Mouse (Mus musculus) lung, embryonic 14.5 days (tissue): ENCODE measurements around the gene Upb1. TPM values are rescaled to one million over a fixed set of nuclear protein-coding genes. Genes with fewer than 3 reads are reported as not detected.

ENCODE experiments used
- ATAC-seq: fragments of 200-750 bp; cut with Nextera tagmentation; 2 replicates; pipeline ENCODE4 v1.8.0; 2017; ENCODE audit warnings: mild to moderate bottlenecking, moderate TSS enrichment, moderate library complexity; ENCODE audit not compliant: insufficient read depth
- DNase-seq: peaks from one replicate; pipeline ENCODE4 v3.0.0-alpha.2; 2015
- H3K27ac ChIP-seq: fragments of 300-500 bp; sonication (generic); 2 replicates; pipeline ENCODE4 v1.5.1; 2014; ENCODE audit warnings: low read depth, mild to moderate bottlenecking, moderate library complexity
- H3K27me3 ChIP-seq: fragments of 300-500 bp; sonication (generic); 2 replicates; pipeline ENCODE4 v1.6.1; 2014; ENCODE audit warnings: low read length, control low read depth; ENCODE audit not compliant: insufficient read depth
- H3K36me3 ChIP-seq: fragments of 300-500 bp; sonication (generic); 2 replicates; pipeline ENCODE4 v1.6.1; 2014; ENCODE audit warnings: control low read depth; ENCODE audit not compliant: insufficient read depth
- H3K4me1 ChIP-seq: fragments of 300-500 bp; sonication (generic); 2 replicates; pipeline ENCODE4 v1.6.1; 2014; ENCODE audit warnings: antibody characterized with exemption, control low read depth; ENCODE audit not compliant: insufficient read depth
- H3K4me2 ChIP-seq: fragments of 300-500 bp; sonication (generic); 2 replicates; pipeline ENCODE4 v1.6.1; 2014; ENCODE audit warnings: mild to moderate bottlenecking
- H3K4me3 ChIP-seq: fragments of 300-500 bp; sonication (generic); 2 replicates; pipeline ENCODE4 v1.5.1; 2014; ENCODE audit warnings: low read depth, low read length
- H3K9ac ChIP-seq: fragments of 300-500 bp; sonication (generic); 2 replicates; pipeline ENCODE4 v1.6.1; 2014
- H3K9me3 ChIP-seq: fragments of 300-500 bp; sonication (generic); 2 replicates; pipeline ENCODE4 v1.6.1; 2016; ENCODE audit warnings: low read depth, low read length, control low read depth
- CTCF ChIP-seq: IDR thresholded peaks from 2 replicates; pipeline ENCODE4 v1.5.1; 2016; ENCODE audit warnings: antibody characterized with exemption, low read depth
- WGBS: fragments of 180-500 bp; shearing (Covaris S2); extraction: QIAGEN DNeasy Blood & Tissue Kit; methylation state at CpG from one replicate; pipeline ENCODE4 v1.1.7; 2014; 5-methylcytosine and 5-hydroxymethylcytosine counted together
- polyA plus RNA-seq: library from polyadenylated mRNA; unstranded; fragments of >200 nt; fragmentation: Nextera tagmentation; extraction: Ambion mirVana; gene quantifications from 2 replicates; pipeline ENCODE4 v1.2.1, GENCODE M21; 2014

The Upb1 gene
- polyA plus RNA-seq, 1 experiment from 2014 or later = 0.17 TPM

DNA sequence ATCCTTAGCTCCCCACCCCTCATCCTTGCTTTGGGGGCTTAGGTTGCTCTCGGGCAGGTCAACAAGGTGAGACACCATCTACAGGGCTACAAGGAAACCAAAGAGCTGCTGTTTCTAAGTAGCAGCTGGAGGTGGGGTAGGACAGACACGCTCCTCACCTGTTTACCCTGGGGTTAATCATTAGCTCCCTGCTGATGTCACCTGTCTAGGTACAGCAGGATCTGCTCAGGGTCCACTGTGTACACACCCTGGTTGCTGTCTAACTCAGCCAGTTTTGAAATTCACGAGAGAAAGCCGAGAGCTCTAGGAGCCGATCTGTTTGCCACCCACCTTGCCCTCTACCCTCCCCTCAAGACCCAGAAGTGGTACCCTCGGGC lies 28.1 kb downstream of the Upb1 start:
- peak; percentile 91 for ATAC-seq
- 64% methylated on average over 6 of the region's 6 CpGs for WGBS
- Histone ChIP-seq H3K9me3 (peaks cover 4% of the 10 kb centered on the region; the same call in 1 of the 2 replicates), H3K27ac (no peak overlapping the region), H3K9ac (no peak overlapping the region), H3K27me3 (no peaks in the 10 kb centered on the region), H3K4me3 (no peak overlapping the region), H3K4me2 (no peak overlapping the region), H3K36me3 (no peaks in the 10 kb centered on the region), H3K4me1 (no peaks in the 10 kb centered on the region)
- no peak for TF ChIP-seq CTCF
- DNase-seq = peak; percentile 51

DNA sequence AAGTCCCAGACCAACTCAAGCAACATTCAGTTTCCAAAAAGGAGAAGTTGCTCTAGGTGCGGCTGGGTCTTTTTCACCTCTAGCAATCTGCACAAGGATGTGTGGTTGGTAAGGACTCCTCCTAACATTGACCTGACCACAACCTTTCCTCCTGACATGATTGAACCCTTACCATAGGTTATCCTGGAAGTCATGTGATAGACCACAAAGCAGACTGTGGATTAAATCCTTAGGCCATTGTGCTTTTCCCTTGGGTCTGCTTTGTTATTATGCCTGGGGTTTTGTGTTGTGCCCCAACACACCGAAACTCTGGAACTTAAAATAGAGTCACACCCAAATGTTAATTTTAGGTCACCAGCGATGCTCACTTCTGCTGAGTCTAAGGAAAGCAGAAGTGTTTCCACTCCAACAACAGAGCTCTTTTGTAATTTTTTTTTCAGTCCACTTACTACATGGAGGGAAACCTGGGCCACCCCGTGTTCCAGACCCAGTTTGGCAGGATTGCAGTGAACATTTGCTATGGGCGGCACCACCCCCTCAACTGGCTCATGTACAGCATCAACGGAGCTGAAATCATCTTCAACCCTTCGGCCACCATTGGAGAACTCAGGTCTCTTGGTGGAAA lies 28.7 kb downstream of the Upb1 start:
- no peaks in the 10 kb centered on the region for H3K27me3 ChIP-seq
- TF ChIP-seq CTCF = no peak
- H3K9me3 ChIP-seq = peaks cover 4% of the 10 kb centered on the region; the same call in 1 of the 2 replicates
- H3K4me2 ChIP-seq = no peak overlapping the region
- ATAC-seq (no peak), DNase-seq (no peak)
- WGBS = 78% methylated on average over 7 of the region's 7 CpGs
- H3K9ac ChIP-seq = no peak overlapping the region
- H3K36me3 ChIP-seq = no peaks in the 10 kb centered on the region
- H3K4me3 ChIP-seq = no peak overlapping the region
- no peak overlapping the region for H3K27ac ChIP-seq
- no peaks in the 10 kb centered on the region for H3K4me1 ChIP-seq

DNA sequence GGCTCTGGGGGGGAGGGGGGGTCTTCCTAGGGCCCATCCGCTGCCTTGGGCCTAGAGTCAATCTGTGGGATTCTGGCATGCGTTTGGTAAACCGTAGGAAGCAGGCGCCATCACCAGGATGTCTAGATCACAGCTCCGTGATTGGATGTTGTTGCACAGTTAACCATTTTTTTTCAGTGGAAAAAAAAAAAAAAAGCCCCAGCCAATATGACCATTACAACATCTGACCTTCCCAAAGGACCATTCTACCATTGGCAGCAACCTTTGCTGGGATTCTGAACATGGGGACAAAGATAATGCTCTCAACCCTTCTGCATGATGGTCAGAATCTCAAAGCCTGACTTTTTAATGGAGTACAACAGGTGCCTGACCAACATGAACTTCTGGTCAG lies 29.2 kb downstream of the Upb1 start:
- WGBS = 93% methylated on average over 5 of the region's 5 CpGs
- Histone ChIP-seq H3K4me1 (no peaks in the 10 kb centered on the region), H3K27ac (no peak overlapping the region), H3K9ac (no peak overlapping the region), H3K9me3 (peaks cover 4% of the 10 kb centered on the region; the same call in 1 of the 2 replicates), H3K27me3 (no peaks in the 10 kb centered on the region), H3K4me3 (no peak overlapping the region), H3K36me3 (no peaks in the 10 kb centered on the region), H3K4me2 (no peak overlapping the region)
- no peak for DNase-seq
- no peak for TF ChIP-seq CTCF
- no peak for ATAC-seq

DNA sequence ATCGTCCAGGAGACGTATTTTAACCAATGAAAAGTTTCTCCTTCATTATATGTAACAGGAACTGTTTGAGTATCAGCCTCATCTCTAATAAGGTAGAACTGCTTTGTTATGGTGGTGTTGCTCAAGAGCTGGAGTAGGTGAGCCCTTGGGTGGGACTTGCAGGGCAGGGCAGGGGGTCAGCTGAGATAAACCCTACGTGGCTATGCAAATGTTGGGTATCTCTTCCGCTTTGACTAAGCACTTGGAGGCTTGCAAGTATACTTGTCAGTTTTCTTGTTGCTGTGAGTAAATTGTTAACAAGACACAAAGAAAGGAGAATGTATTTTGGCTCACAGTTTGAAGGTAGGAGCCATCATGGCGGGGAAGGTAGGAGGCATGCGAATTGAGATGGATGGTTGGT lies 29.7 kb downstream of the Upb1 start:
- no peaks in the 10 kb centered on the region for H3K27me3 ChIP-seq
- H3K4me2 ChIP-seq = no peak overlapping the region
- DNase-seq (no peak), ATAC-seq (no peak)
- no peak overlapping the region for H3K27ac ChIP-seq
- no peaks in the 10 kb centered on the region for H3K4me1 ChIP-seq
- H3K9me3 ChIP-seq = peaks cover 4% of the 10 kb centered on the region; the same call in 1 of the 2 replicates
- no peak overlapping the region for H3K4me3 ChIP-seq
- no peak for TF ChIP-seq CTCF
- H3K9ac ChIP-seq = no peak overlapping the region
- no peaks in the 10 kb centered on the region for H3K36me3 ChIP-seq
- 87% methylated on average over 6 of the region's 6 CpGs for WGBS

DNA sequence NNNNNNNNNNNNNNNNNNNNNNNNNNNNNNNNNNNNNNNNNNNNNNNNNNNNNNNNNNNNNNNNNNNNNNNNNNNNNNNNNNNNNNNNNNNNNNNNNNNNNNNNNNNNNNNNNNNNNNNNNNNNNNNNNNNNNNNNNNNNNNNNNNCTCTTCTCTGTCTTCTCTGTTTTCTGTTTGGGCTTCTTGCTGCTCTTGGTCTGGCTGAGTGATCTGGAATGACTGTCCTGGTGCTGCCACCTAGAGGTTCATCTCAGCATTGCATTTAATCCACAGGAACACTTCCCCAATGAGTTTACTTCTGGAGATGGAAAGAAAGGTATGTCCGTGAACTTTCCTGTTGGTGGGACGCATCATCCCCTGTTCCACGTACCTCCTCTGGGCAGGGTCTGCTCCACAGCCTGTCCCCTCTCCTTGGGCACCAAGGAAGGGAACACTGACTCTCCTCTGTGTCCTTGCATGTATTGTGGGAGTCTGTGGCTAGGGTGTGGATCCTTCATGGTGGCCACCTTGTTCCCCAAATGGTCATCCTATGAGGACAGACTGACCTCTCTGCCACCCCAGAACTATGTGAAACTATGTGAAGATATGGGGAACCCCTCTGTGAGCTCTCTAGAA lies 35.8 kb downstream of the Upb1 start:
- no peaks in the 10 kb centered on the region for H3K27me3 ChIP-seq
- no peaks in the 10 kb centered on the region for H3K36me3 ChIP-seq
- no peak overlapping the region for H3K4me2 ChIP-seq
- peak; percentile 94 for TF ChIP-seq CTCF
- H3K9me3 ChIP-seq = peaks cover 2% of the 10 kb centered on the region; the same call in 1 of the 2 replicates
- H3K4me3 ChIP-seq = no peak overlapping the region
- no peak overlapping the region for H3K27ac ChIP-seq
- no peaks in the 10 kb centered on the region for H3K4me1 ChIP-seq
- ATAC-seq (peak; percentile 38; the same call in 1 of the 2 replicates), DNase-seq (peak; percentile 94)
- WGBS = 2% methylated on average over 3 of the region's 3 CpGs
- H3K9ac ChIP-seq = no peak overlapping the region

DNA sequence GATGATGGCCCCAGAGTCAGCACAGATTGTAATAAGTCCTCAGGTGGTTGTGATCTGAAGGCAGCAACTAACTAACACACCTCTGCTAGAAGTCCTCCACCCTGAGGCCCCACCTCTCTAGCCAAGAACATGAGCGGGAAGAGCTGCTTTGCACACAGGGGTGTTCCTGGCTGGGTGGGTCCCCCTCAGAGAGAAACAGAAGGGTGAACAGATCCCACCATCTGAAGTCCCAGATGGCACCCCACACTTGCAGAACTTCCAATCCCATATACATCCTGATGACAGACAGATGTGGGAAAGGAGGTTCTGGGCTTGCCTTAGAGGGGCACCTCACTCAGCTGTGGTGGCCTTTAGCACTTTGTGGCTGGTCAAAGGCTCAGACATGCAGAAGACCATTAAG lies 36.4 kb downstream of the Upb1 start:
- Histone ChIP-seq H3K4me1 (no peaks in the 10 kb centered on the region), H3K4me3 (no peak overlapping the region), H3K27ac (no peak overlapping the region), H3K9me3 (no peaks in the 10 kb centered on the region), H3K4me2 (no peak overlapping the region), H3K36me3 (no peaks in the 10 kb centered on the region), H3K9ac (no peak overlapping the region), H3K27me3 (no peaks in the 10 kb centered on the region)
- 89% methylated on average over 1 of the region's 1 CpGs for WGBS
- ATAC-seq (0 out of 2 replicates have a peak, but pooled peaks have one; percentile 5), DNase-seq (no peak)
- no peak for TF ChIP-seq CTCF

DNA sequence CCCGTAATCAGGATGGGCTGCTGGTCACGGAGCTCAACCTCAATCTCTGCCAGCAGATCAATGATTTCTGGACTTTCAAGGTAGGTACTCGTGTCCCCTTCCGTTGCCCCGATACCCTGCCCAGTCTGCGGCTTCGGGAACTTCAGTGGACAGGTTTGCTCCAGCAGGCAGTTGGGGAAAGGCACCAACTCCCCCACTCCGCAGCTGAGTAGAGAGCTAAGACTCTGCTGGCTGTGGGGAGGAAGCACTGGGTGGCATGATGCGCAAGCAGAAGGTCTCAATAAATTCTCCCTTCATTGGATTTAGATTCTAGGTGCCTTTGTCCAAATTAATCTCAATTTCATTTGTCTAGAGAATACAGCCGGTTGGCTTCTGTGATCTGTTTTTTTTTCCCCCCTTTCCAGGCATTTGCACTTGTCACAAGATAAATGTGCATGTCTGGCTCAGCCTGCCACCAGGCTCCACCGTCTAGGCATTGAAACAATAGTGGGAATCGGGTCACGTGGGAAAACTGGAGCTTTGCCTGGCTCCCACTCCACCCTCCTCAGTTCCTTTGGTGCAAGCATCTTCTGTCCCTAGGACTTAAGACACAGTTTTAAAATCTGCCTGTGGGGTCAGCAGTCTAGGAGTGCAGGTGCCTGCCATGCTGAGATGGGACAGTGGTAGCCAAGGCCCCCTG lies 37.4 kb downstream of the Upb1 start:
- H3K4me3 ChIP-seq = no peak overlapping the region
- no peaks in the 10 kb centered on the region for H3K9me3 ChIP-seq
- no peak for TF ChIP-seq CTCF
- H3K4me2 ChIP-seq = no peak overlapping the region
- H3K9ac ChIP-seq = no peak overlapping the region
- ATAC-seq (no peak), DNase-seq (peak; percentile 76)
- 59% methylated on average over 13 of the region's 13 CpGs for WGBS
- H3K27ac ChIP-seq = no peak overlapping the region
- H3K27me3 ChIP-seq = no peaks in the 10 kb centered on the region
- H3K4me1 ChIP-seq = no peaks in the 10 kb centered on the region
- no peaks in the 10 kb centered on the region for H3K36me3 ChIP-seq
